Mouse (Mus musculus): ENCODE measurements around the gene Bok.
"Not testable (repeated sequence)": the region's sequence is repeated elsewhere in the genome, so short reads cannot be mapped to it uniquely, and the experiment has no call there.

Gene Bok

GRCm38 (mm10) chr1:93685401-93686244 is at the start of gene Bok:
Gene Bok (plus strand): TSS chr1:93685660.
- DNase-seq, result peak; percentile 70 to 78

GRCm38 (mm10) chr1:93636211-93636897 is 49.1 kb upstream of the Bok start:
- DNase-seq, result no peak

GRCm38 (mm10) chr1:93641978-93642377 is 43.5 kb upstream of the Bok start:
- no peak for DNase-seq

- DNase-seq, result no peak
Measured at GRCm38 (mm10) chr1:93642692-93643091, 42.8 kb upstream of the Bok start.

GRCm38 (mm10) chr1:93649604-93650172 is 35.8 kb upstream of the Bok start:
- no peak for DNase-seq

GRCm38 (mm10) chr1:93654275-93654674 is 31.2 kb upstream of the Bok start:
- no peak for DNase-seq

- DNase-seq, result no peak
Measured at GRCm38 (mm10) chr1:93654798-93655197, 30.7 kb upstream of the Bok start.

GRCm38 (mm10) chr1:93656325-93657024 is 29.0 kb upstream of the Bok start:
- no peak for DNase-seq

- no peak for DNase-seq
Measured at GRCm38 (mm10) chr1:93657025-93657360, 28.5 kb upstream of the Bok start.

- DNase-seq, result not testable (repeated sequence)
Measured at GRCm38 (mm10) chr1:93658559-93658958, 26.9 kb upstream of the Bok start, which contains the start of gene Stk25. Gene Stk25 (minus strand): TSS chr1:93658659.

- DNase-seq, result peak; percentile 42 to 46
Measured at GRCm38 (mm10) chr1:93667760-93668400, 17.6 kb upstream of the Bok start.

GRCm38 (mm10) chr1:93668791-93669548 is 16.5 kb upstream of the Bok start:
- DNase-seq, result peak; percentile 81 to 89

- no peak for DNase-seq
Measured at GRCm38 (mm10) chr1:93669941-93670340, 15.5 kb upstream of the Bok start.

GRCm38 (mm10) chr1:93672682-93673081 is 12.8 kb upstream of the Bok start:
- no peak for DNase-seq

- peak in 1 of 2 experiments; percentile 47 for DNase-seq
Measured at GRCm38 (mm10) chr1:93678386-93678785, 7.1 kb upstream of the Bok start.

GRCm38 (mm10) chr1:93679889-93680568 is 5.4 kb upstream of the Bok start:
- peak in 1 of 2 experiments; percentile 13 for DNase-seq

GRCm38 (mm10) chr1:93686245-93686960 is 943 bp downstream of the Bok start:
- peak; percentile 28 to 45 for DNase-seq

GRCm38 (mm10) chr1:93686961-93687320 is 1.5 kb downstream of the Bok start:
- DNase-seq, result no peak

- peak in 1 of 2 experiments; percentile 28 for DNase-seq
Measured at GRCm38 (mm10) chr1:93688154-93688553, 2.7 kb downstream of the Bok start.

GRCm38 (mm10) chr1:93689901-93690496 is 4.5 kb downstream of the Bok start:
- DNase-seq, result no peak

All from lung, adult 18-20 months (tissue).